Mouse (Mus musculus) urinary bladder, adult 18-20 months (tissue): ENCODE results near the gene Olfr362.
"Not testable (repeated sequence)": the region's sequence is repeated elsewhere in the genome, so short reads cannot be mapped to it uniquely, and the experiment has no call there.

Experiments used
- DNase-seq, 2 experiments: peaks; one replicate each; pipeline ENCODE4 v3.0.0; 2022; ENCODE audit warnings: low spot score in 2 of 2, mixed read lengths in 2 of 2

Gene Olfr362

DNA sequence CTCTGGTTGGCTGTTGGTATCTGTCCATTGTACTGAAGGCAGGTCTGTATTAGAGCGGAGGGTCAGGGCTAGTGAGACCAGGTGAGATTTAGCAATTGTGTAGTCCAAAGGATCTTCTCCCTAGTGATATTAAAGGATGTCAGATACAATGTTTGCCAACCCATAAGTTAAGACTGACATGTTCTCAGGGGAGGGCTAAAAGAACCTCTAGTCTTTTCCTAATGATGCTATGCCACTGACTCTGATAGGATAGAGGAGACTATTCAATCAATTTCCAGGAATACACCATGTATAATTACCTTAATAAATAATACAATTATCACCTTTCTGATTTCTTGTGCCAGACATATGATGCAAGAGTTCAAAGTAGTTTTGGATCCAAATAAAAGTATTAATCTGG is at the start of gene Olfr362:
TSS of gene Olfr362 (minus strand) at position 101 of the 400 bp plus-strand sequence.
- DNase-seq = no peak

DNA sequence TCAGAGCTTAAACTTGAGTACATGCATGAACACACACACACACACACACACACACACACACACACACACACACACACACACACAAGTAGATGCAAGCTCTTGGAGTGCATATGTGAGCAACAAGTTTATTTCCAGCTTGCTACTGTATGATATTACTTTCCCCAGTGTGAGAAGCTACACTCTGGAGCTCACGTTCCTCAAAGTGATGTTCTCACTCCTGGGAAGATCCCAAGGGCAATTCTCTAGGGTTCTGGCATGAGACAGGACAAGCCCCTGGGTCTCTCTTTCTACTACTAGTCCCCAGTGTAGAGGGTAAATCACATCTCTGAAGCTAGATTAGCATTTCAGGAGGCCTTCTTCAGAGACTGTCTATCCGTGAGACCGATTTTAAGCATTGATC is 21.3 kb upstream of the Olfr362 start, which contains the start of gene Olfr364-ps1:
TSS of gene Olfr364-ps1 (plus strand) at position 301 of the 400 bp plus-strand sequence.
- DNase-seq = no peak

DNA sequence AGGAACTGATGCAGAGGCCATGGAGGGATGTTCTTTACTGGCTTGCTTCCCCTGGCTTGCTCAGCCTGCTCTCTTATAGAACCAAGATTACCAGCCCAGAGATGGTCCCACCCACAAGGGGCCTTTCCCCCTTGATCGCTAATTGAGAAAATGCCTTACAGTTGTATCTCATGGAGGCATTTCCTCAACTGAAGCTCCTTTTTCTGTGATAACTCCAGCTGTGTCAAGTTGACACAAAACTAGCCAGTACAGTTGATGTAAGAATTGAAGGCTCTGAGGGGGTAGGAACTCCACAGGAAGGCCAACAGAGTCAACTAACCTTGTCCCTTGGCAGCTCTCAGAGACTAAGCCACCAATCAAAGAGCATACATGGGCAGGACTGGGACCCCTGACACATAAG is 28.5 kb downstream of the Olfr362 start, which contains the start of gene Olfr361:
TSS of gene Olfr361 (minus strand) at position 101 of the 400 bp plus-strand sequence.
- DNase-seq = not testable (repeated sequence)

DNA sequence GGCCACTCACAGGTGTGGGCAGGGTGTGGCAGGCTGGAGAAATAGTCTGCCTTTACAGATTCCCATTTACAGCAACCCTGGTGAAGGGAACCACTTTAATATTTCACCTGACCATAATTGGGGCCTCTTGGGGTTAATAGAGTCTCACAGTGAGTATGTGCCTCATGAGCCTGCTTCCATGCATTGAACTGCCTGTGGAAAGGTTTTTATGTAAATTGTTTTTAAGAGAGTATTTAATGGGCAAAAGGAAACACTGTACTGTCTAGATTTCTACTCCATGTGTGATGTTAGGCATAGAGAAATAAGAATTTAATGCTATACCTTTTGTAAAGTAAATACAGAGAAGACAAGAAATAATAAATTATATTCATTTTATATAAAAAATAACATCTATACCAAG is 52.3 kb downstream of the Olfr362 start, which contains the start of gene Olfr360:
TSS of gene Olfr360 (plus strand) at position 301 of the 400 bp plus-strand sequence.
- no peak for DNase-seq
